Mouse (Mus musculus) myocyte (in vitro differentiated cells): ENCODE measurements at regions not wholly inside any gene's neighbourhood (a gene's known extent, or its start where the extent isn't known, plus 50 kb on each side); places are given as distances from the start of the nearest gene placed in this dataset.

Experiments
- H3K27me3 ChIP-seq: one replicate; pipeline ENCODE4 v1.6.1; 2011; ENCODE audit not compliant: control insufficient read depth, insufficient read depth, insufficient read length
- H3K36me3 ChIP-seq: one replicate; pipeline ENCODE4 v1.6.1; 2011; ENCODE audit not compliant: control insufficient read depth, insufficient read depth
- H3K4me2 ChIP-seq: one replicate; pipeline ENCODE4 v1.6.1; 2011; ENCODE audit warnings: low read depth, control low read depth
- H3K4me3 ChIP-seq: one replicate; pipeline ENCODE4 v1.5.1; 2011; ENCODE audit warnings: mild to moderate bottlenecking, control low read depth, moderate library complexity
- H3K79me2 ChIP-seq: one replicate; pipeline ENCODE4 v1.6.1; 2011; ENCODE audit not compliant: control insufficient read depth, insufficient read depth
- H3ac ChIP-seq: one replicate; pipeline ENCODE4 v1.6.1; 2011; ENCODE audit not compliant: control insufficient read depth, insufficient read length
- CEBPB ChIP-seq: IDR thresholded peaks from 2 replicates; pipeline ENCODE4 v1.6.1; 2011; ENCODE audit warnings: mild to moderate bottlenecking, moderate library complexity; ENCODE audit not compliant: poor library complexity, insufficient read depth, severe bottlenecking
- E2F4 ChIP-seq: IDR thresholded peaks from one replicate; pipeline ENCODE4 v1.6.1; 2011; ENCODE audit warnings: mild to moderate bottlenecking, control low read depth, moderate library complexity; ENCODE audit not compliant: insufficient read depth
- MAX ChIP-seq: IDR thresholded peaks from one replicate; pipeline ENCODE4 v1.6.1; 2011; ENCODE audit warnings: low read depth, mild to moderate bottlenecking, control low read depth
- MYOD1 ChIP-seq, 3 experiments: IDR thresholded peaks; one replicate each; pipeline ENCODE4 v1.6.1; 2011; ENCODE audit warnings: control low read depth in 2 of 3, low read depth in 2 of 3, mild to moderate bottlenecking in 2 of 3, moderate library complexity in 1 of 3; ENCODE audit not compliant: insufficient read length in 2 of 3, control insufficient read depth in 1 of 3
- MYOG ChIP-seq, 3 experiments: IDR thresholded peaks; one replicate each; pipeline ENCODE4 v1.6.1; 2011; ENCODE audit warnings: control low read depth in 2 of 3, low read depth in 2 of 3, mild to moderate bottlenecking in 2 of 3; ENCODE audit not compliant: insufficient read length in 2 of 3, control insufficient read depth in 1 of 3, insufficient read depth in 1 of 3
- POLR2A ChIP-seq: IDR thresholded peaks from one replicate; pipeline ENCODE4 v1.6.1; 2011; ENCODE audit warnings: low read depth, mild to moderate bottlenecking, control low read depth, moderate library complexity; ENCODE audit not compliant: insufficient read length
- POLR2AphosphoS2 ChIP-seq: IDR thresholded peaks from one replicate; pipeline ENCODE4 v1.6.1; 2011; ENCODE audit warnings: low read depth, control low read depth; ENCODE audit not compliant: insufficient read length
- REST ChIP-seq: IDR thresholded peaks from one replicate; pipeline ENCODE4 v1.6.1; 2011; ENCODE audit warnings: mild to moderate bottlenecking, control low read depth, moderate library complexity; ENCODE audit not compliant: insufficient read depth, insufficient read length
- SRF ChIP-seq: IDR thresholded peaks from one replicate; pipeline ENCODE4 v1.6.1; 2011; ENCODE audit warnings: low read depth; ENCODE audit not compliant: control insufficient read depth, insufficient read length
- TCF12 ChIP-seq: IDR thresholded peaks from one replicate; pipeline ENCODE4 v1.6.1; 2011; ENCODE audit warnings: mild to moderate bottlenecking, control low read depth; ENCODE audit not compliant: poor library complexity, insufficient read depth, severe bottlenecking
- TCF3 ChIP-seq: IDR thresholded peaks from one replicate; pipeline ENCODE4 v1.6.1; 2011; ENCODE audit warnings: low read depth, control low read depth; ENCODE audit not compliant: insufficient read length
- USF1 ChIP-seq: IDR thresholded peaks from one replicate; pipeline ENCODE4 v1.6.1; 2011; ENCODE audit warnings: low read depth, mild to moderate bottlenecking, control low read depth, moderate library complexity

DNA sequence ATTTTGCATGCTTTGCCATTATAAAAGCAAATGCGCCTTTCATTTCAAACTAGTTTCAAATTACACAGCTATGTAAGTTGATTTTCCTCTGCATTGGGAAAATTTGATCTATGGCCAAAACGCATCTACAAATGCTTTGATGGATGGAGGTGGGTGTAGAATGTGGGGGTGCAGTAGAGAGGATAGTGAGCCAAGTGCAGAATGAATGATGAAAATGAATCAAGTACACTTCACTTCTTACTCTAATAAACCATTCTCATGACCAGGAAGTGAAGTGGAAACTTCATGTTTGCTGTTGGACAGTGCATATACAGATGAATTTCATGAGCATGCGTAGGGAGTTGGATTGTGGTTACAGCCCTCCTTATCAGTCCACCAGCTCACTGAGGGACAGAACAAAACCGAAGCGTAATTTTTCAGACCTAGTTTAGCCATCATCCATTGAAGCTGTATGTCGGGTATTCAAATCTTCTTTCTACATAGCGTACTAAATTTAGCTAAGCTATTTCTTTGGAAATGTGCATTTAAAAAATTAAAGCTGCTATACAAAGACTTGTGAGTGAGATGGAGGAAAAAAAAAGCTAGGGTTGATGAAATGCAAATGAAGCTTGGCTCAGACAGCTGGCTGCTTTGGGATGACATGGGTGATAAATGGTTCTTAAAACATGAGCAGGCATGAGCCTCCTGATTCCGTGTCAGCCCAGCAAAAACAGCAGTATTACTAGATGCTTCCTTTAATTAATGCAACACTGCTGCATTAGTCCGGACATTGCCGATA, 627.1 kb downstream of the Robo2 start:
- H3K4me3 ChIP-seq: no peak overlapping the region
- TF ChIP-seq MAX (no peak), CEBPB (no peak), SRF (no peak)
- no peak overlapping the region for H3K4me2 ChIP-seq
- H3K79me2 ChIP-seq: no peaks in the 10 kb centered on the region
- no peak overlapping the region for H3ac ChIP-seq
- H3K27me3 ChIP-seq: no peaks in the 10 kb centered on the region
- no peaks in the 10 kb centered on the region for H3K36me3 ChIP-seq

- Histone ChIP-seq H3K27me3 (no peaks in the 10 kb centered on the region), H3ac (no peak overlapping the region), H3K4me3 (no peak overlapping the region), H3K36me3 (no peaks in the 10 kb centered on the region), H3K79me2 (no peaks in the 10 kb centered on the region), H3K4me2 (no peak overlapping the region)
- no peak for TF ChIP-seq USF1
- TF ChIP-seq TCF12: no peak
- TF ChIP-seq MYOD1 (IDR thresholded peaks at IDR 0.05; ENCODE audit: control insufficient read depth in 1 of 3, insufficient read length in 2 of 3, low read depth in 2 of 3): no peak
- TF ChIP-seq SRF: no peak
- no peak for TF ChIP-seq POLR2AphosphoS2
These were observed 639.2 kb downstream of the Robo2 start for GRCm38 (mm10) chr16:73772454-73772853.

GRCm38 (mm10) chr16:73770440-73770856, 641.2 kb downstream of the Robo2 start:
- Histone ChIP-seq H3K27me3 (no peaks in the 10 kb centered on the region), H3K4me3 (no peak overlapping the region), H3ac (no peak overlapping the region), H3K4me2 (peak overlapping the region; percentile 27), H3K79me2 (no peaks in the 10 kb centered on the region), H3K36me3 (no peaks in the 10 kb centered on the region)
- TF ChIP-seq USF1 (no peak), MAX (no peak), MYOD1 (IDR thresholded peaks at IDR 0.05; ENCODE audit: control insufficient read depth in 1 of 3, insufficient read length in 2 of 3, low read depth in 2 of 3) (no peak), TCF3 (no peak), E2F4 (no peak), POLR2AphosphoS2 (no peak), CEBPB (peak; percentile 77), SRF (no peak), POLR2A (no peak)

DNA sequence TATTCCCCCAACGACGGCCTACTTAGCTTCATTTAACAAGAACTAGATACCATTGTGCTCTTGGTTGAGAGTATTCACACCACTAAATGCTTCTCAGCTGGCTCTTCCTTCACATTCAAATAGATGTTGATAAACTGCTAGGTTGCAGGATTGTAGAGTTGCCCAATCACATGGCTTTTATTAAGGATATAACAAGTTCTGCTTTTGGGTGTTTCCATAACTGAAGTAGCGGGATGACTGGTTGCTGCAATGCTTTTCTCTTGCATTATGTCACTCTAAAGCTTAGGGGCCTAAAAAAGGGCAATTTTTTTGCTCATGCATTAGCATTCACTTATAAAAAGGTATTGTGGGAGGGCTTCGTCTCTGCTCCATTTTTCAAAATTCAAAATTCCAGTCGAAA, 641.9 kb downstream of the Robo2 start:
- Histone ChIP-seq H3K36me3 (no peaks in the 10 kb centered on the region), H3K4me3 (no peak overlapping the region), H3K27me3 (no peaks in the 10 kb centered on the region), H3ac (no peak overlapping the region), H3K79me2 (no peaks in the 10 kb centered on the region), H3K4me2 (no peak overlapping the region)
- TF ChIP-seq USF1: no peak
- no peak for TF ChIP-seq REST
- no peak for TF ChIP-seq E2F4
- TF ChIP-seq SRF: no peak
- no peak for TF ChIP-seq POLR2A
- TF ChIP-seq POLR2AphosphoS2: no peak
- no peak for TF ChIP-seq TCF3
- TF ChIP-seq CEBPB: no peak
- TF ChIP-seq TCF12: no peak
- TF ChIP-seq MYOG (IDR thresholded peaks at IDR 0.05; ENCODE audit: control insufficient read depth in 1 of 3, insufficient read depth in 1 of 3, insufficient read length in 2 of 3, low read depth in 2 of 3): no peak
- no peak for TF ChIP-seq MYOD1 (IDR thresholded peaks at IDR 0.05; ENCODE audit: control insufficient read depth in 1 of 3, insufficient read length in 2 of 3, low read depth in 2 of 3)
- TF ChIP-seq MAX: no peak

DNA sequence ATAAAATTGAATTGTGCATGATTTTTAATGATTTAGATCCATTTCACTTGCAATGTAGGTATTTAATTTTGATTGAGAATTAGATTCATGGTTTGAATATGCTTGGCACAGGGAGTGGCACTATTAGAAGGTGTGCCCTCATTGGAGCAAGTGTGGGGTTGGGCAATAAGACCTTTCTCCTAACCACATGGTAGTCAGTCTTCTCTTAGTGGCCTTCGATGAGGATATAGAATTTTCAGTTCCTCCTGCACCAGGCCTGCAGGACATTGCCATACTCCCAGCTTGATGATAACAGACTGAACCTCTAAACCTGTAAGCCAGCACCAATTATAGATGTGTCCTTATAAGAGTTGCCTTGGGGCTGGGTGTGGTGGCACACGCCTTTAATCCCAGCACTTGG, 642.9 kb downstream of the Robo2 start:
- no peaks in the 10 kb centered on the region for H3K79me2 ChIP-seq
- TF ChIP-seq REST (no peak), E2F4 (no peak), MAX (no peak), MYOG (IDR thresholded peaks at IDR 0.05; ENCODE audit: control insufficient read depth in 1 of 3, insufficient read depth in 1 of 3, insufficient read length in 2 of 3, low read depth in 2 of 3) (no peak), SRF (no peak), CEBPB (no peak), MYOD1 (IDR thresholded peaks at IDR 0.05; ENCODE audit: control insufficient read depth in 1 of 3, insufficient read length in 2 of 3, low read depth in 2 of 3) (no peak), POLR2A (no peak), USF1 (no peak), TCF3 (no peak), POLR2AphosphoS2 (no peak), TCF12 (no peak)
- H3K27me3 ChIP-seq: no peaks in the 10 kb centered on the region
- no peak overlapping the region for H3K4me2 ChIP-seq
- no peak overlapping the region for H3K4me3 ChIP-seq
- no peak overlapping the region for H3ac ChIP-seq
- H3K36me3 ChIP-seq: no peaks in the 10 kb centered on the region
